Mouse (Mus musculus) E14TG2a.4 (cell line): ENCODE results near the gene Fbxo36.

Experiments
- CTCF ChIP-seq: conservative IDR thresholded peaks from 2 replicates; pipeline ENCODE4 v1.5.1; 2014; ENCODE audit warnings: low read length
- NANOG ChIP-seq: IDR thresholded peaks from 2 replicates; pipeline ENCODE4 v1.6.1; 2014; ENCODE audit warnings: borderline replicate concordance, low read length, mixed read lengths
- POU5F1 ChIP-seq: IDR thresholded peaks from 2 replicates; pipeline ENCODE4 v1.6.1; 2014; ENCODE audit warnings: low read length, borderline replicate concordance

GRCm38 (mm10) chr1:84879571-84880120 lies 40.0 kb downstream of the Fbxo36 start:
- TF ChIP-seq CTCF (peak; percentile 39), NANOG (no peak), POU5F1 (no peak)
